Mouse (Mus musculus) lung, adult 18-20 months (tissue): ENCODE data around the gene Calb2.

Experiments
- DNase-seq, 2 experiments: peaks; one replicate each; pipeline ENCODE4 v3.0.0; 2022; ENCODE audit warnings: mixed read lengths in 2 of 2

Calb2 gene

DNA sequence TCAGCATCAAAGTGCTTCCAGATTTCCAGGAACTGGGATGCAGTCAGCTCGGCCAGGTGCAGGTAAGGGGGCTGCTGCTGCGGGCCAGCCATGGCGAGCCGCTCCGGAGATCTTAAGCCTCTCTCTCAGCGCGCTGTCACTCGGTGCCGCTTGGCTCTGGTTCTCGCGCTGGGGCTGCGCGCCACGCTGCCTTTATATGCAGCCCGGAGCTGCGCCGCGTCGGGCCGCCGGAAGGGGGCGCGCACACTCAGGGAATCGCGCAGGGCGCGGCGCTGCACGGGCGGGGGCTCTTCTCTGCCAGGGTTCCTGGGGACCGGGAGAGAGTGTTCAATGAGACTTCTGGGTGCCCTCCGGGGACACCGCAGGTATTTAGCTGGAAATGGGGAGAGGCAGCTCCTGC is at the start of gene Calb2:
Gene Calb2, minus strand, starts transcription at position 165 of the 400 bp plus-strand sequence.
- no peak for DNase-seq

DNA sequence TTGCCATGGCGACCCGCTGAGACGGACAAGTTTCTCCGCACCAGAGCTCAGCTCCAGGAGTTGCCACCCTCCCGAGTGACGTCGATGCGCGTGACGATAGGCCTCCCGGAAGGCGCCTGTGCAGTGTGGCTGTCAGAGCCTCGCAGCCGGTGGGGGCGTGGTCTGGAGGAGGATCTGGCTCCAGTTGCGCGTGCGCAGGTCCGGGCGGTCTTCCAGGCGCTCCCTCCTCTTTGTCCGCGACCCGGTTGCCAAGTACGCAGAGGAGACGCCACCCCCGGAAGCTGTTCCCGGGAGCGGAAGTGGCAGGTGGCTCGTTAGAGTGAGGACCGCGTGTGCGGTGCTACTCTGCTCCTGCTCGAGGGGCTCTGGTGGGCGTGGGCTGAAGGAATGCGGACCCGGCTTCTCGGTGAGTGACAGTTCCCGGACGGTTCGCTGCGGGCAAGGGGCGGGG is 49.7 kb upstream of the Calb2 start:
- peak; percentile 99 to 100 for DNase-seq

DNA sequence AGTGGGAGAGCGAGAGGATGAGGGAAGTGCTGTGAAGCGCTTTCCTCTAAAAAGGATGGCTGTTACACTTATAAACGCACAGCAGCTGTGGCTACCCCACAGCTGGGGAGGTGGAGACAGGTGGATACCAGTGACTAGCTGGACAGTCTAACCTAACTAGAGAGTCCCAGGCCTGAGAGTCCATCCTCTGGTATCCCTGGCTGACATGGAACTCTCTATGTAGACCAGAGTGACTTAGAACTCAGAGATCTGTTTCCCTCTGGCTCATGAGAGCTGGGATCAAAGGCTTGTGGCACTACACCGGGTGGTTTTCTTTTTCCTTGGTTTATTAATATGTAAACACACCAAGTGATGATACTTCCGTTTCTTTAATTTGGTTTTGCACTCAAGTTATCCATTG is 49.2 kb upstream of the Calb2 start:
- DNase-seq: no peak

DNA sequence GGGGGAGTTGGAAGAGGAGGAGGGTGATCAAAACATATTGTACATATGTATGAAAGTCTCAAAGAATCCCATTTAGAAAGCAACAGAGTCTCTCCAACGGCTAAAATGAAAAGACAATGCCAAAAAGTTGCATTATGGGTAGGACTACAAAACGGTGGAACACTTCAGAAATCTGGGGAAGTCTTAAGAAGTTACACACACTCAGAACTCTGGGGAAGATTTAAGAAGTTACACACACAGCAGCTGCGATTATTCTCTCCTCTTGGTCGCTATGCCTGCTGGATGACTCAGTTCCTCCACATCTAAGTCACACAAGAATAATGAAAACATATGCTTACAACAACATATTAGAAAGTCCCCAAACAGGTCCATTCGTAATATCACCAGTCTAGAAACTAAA is 48.2 kb upstream of the Calb2 start:
- DNase-seq: no peak

DNA sequence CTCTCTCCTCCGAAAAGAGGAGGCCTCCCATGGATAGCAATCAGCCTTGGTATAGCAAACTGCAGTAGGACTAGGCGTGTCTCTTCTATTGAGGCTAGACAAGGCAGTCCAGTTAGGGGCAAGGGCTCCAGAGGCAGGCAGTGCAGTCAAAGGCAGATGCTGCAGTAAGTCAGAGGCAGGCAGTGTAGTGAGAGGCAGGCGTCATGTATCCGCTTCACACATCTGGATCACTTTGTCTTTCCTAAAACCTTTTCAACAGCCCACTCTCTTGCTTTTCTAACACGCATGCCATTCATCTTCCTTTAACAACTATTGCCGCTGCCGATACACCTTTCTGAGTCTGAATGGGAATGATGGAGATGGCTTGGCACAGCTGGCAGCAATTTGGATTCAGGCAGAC is 47.4 kb upstream of the Calb2 start, which contains the start of gene Cmtr2:
Gene Cmtr2, plus strand, starts transcription at position 301 of the 400 bp plus-strand sequence.
- DNase-seq: no peak

DNA sequence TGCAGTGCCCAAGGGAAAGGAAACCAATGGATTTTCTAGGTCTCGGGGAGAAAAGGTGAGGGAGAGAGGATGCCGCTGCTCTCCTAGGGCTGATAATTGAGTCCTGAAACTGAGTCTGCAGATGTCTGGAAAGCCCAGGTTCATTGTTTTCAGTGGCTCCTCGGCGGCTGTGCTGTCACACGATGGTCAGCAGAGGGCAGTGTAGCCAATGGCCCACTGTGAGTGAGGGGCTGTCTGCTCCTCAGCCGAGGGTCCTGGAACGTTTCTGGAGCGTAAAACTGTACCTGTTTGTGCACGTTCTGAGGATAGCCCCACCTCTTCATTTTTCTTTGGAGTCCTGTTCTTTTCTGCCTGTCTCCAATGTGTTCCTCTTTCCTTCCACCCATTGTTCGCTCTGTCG is 33.8 kb upstream of the Calb2 start:
- DNase-seq: no peak

DNA sequence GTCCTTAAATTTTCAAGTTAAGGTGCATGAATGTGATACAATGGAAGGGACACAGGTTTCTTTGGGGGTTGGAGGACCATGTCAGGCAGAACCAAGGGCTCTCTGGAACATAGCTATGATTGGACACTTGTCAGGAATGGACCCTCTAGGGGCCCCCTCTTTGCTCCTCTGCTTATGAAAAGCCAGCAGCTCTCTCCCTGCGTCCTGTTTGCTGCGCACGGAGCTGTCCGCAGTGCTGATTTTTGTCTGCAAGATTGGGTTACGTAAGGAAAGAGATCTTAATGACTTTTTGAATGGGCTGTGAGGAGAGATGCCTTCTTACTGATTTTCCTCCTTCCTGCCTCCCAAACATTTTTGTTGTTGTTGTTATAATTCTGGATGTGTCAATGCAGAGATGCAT is 28.7 kb upstream of the Calb2 start:
- DNase-seq: peak in 1 of 2 experiments; percentile 13

DNA sequence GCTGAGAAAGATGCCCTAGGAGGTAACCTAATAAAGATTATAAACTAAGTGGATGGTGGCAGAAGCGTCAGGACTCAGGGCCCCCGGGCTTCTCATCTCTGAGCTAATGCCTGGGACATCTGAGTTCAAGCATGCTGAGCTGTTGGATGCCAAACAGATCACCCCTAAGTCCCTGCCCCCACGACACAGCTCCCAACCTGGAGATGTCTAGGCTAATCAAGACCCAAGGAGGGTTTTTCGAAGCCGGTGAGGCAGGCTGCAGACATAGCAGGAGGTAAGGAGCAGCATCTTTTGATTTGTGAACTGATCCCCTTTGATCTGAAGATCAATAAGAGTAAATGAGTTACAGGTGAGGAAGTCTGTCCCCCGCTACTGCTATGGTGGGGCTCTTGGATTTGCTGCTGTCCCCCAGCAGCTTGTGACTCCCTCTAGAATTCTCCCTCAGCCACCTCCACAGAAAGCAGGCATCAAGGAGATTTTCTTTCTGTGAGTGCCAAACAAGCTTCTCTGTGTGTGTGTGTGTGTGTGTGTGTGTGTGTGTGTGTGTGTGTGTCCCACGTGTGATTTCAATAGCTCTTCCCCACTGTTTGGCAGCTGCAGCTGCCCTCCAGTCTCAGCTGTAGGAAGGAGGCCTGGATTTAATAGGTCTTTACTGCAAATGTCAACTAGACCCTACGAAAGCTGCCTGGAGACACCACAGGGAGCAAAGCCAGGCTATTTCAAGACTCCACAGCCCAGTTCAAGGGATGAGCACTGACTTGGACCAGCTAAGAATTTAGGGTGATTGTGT is 21.1 kb upstream of the Calb2 start:
- DNase-seq: no peak

DNA sequence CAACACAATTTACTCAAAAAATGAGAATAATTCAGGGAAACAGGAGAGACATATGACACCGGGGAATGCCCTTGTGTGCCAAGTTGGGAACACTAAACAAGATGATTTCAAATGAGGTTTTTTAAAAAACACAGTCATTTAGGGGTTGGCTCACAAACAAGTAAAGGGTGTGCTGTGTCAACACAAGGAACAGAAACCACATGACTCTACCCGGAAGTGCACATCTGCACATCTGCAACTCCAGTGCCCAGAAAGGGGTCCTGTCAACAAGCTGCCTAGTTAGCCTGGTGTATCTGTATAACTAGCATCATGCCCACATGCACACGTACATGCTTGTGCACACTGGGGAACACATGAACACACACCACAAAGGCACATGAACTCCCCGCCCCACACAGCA is 17.5 kb upstream of the Calb2 start:
- DNase-seq: no peak

DNA sequence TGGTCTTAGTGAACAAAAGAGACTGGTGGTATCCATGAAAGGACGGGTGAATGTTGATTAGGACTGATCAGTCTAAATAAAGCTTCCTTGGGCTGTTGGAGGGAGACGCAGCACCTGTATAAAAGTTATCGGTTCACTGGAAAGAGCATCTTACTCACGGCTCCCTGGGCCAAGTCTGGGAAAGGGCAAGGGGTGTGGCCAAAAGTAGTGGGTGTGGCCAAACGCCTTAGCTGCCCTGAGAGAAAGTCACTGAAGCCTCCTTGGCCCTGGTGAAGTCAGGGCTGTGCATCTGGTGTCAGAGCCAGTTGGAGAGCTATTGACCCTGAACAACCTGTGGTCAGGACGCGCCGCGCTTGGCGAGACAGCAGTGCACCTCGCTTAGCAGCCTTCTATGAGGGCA is 15.7 kb upstream of the Calb2 start:
- DNase-seq: no peak

DNA sequence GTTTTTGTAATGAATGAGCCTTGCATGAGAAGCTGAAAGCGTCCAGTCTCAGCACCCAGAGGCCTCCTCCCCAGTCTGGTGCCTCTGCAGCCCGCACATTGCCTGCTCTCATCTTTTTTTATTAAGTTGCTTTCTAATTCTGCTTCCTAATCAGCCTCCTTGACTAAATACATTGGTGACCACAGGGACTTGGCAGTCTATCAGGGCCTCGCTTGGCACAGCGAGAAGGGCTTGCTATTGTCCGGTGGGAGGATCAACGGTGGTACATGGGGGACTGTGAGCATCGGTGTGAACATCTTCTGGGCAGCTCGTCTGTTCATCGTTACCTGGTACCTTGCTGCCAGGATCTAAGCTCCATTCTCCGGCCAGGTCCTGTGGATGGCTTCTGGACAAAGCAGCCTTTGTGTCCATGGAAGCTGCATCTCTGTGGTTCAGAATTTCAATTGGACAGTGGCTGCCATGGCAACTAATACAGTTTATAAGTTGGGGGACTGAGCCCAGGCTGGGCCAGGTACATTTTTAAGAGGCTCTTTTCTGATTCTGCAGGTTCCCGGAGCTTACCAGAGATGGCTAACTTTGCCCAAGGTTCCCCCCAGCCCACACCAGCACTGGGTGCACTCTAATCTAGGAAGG is 14.8 kb upstream of the Calb2 start:
- DNase-seq: no peak

DNA sequence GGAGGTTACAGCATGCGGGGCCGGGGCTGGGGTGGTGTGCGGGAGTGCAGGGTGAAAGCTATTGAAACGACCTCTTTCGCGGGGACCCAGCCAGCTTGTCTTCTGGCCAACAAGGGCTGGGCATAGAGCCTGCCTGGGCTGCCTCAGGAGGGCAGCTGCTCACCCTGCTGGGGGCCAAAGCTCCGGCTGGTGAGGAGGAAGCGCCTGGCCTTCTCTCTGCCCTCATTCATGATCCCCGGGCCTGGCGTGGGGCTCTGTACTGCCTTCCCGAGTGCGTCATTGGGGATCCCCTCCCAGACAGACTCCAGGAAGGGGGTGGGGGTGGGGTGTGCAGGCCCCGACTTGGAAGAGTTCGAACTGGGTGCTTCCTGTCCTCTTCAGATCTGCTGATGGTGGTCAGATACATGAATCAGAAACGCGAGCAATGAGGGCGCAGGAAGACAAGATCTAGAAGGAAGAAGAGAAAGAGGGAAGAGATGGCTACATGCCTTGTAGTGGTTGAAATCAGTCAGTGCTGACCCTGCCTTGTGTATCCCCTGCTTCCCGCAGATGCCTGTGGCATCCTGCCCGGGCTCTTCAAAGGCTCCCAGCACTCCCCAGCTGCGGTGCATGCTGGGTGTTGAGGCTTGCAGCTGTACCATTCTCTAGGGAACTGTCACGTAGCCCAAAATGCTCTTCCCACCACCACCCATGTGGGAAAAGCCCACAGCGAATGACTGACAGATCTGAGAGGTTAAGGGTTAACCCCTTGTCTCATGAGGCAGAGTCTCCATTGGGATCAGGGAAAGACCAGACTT is 9.5 kb upstream of the Calb2 start:
- no peak for DNase-seq

DNA sequence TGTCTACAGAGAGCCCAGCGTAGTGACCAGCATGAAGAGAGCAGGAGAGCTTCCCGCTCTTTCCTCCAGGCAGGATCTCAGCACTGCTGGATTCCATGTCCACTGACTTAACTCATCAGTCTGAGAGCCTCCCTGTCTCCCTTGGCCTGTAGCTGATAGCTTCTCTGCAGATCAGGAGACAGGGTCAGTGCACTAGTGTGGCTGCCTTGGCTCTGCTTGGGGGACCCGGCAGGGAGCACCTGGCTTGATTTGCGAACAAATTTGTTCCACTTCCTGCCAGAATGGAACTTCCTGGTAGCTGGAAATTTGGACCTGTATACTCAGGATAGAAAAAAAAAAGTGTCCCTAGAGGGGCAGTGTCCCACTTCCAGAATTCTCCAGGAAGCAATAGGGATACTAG is 6.8 kb upstream of the Calb2 start:
- DNase-seq: no peak

DNA sequence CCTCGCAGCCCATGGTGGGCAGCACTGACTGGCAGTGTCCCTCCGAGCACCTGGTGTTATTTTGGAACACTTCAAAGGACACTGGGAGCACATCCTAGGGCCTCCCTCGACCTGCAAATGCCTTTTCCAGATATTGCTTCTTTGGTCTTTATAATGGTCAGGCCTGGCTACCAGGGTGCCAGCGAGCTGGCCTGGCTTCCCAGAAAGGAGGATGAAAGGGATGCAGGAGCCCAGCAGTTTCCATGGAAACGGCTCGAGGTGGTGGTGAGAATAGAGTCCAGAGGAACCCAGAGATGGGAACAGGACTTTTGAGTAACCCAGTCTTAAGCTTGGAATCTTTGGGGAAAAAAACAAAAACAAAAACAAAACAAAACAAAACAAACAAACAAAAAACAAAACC is 4.2 kb upstream of the Calb2 start:
- DNase-seq: no peak

DNA sequence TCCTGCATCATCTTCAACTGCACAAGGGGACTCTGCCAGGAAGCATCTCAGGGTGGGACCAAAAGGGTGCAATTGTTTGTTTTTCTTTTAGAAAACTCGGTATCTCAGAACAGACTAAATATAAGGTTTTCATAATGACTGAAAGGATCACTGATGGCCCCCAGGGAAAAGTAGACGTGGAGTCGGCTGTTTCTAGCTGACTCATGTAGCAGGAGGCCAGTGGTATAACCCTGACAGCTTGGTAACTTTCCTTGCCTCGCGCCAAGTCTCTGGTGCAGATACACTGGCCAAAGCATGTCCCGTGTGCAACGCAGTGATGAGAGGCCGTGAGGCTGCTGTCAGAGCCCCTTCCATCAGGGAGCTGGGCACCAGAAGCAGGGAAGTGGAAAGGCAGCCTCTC is 1.7 kb downstream of the Calb2 start:
- no peak for DNase-seq

DNA sequence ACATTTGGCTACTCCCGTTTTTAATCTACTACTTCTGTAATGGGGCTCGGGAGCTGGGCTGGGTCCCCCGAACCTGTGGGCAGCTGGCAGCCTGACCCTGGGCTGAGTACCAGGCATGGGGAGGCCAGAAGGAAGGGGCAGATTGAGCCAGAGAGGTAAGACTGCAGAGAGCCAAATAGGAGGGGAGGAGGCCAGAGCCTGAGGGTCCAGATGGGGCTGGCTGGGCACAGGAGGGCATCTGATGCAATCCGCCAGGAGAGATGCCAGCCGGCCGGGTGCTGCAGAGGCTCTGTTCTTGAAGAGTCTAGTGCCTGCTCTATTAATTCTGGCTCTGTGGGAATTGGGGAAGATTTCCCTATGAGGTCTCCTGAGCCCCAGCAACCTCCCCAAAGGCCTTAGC is 6.0 kb downstream of the Calb2 start:
- DNase-seq: no peak

DNA sequence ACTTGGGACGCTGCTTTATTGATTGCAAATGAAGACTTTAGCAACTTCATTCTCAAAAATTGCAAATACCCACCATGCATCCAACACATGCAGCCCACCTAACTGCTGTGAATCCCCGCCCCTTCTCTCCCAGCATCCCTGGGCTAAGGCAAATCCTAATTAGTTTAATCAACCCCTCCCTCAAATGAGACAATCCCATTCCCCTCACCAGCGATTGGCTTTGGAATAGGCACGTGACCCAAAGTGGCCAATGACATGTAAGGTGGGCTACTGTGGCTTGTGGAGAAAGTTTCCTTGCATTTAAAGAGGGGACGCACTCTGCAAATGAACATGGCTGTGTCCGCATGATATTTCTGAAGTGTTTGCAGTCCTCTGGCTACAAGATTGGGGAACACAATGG is 15.1 kb downstream of the Calb2 start:
- no peak for DNase-seq

DNA sequence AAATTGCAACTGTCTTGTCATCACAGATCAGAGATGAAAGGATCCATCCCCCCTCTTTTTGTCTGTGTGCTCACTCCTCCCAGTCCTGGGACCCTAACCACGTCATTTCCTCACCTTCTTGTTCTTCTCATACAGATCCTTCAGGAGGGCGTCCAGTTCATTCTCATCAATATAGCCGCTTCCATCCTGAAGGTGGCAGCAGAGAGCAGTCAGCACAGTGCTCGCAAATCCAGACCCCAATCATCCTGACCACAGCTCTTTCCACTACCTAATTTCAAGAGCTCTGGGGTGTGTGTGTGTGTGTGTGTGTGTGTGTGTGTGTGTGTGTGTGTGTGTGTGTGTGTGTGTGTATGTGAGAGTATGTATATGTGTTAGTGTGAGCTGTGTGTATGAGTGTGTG is 22.5 kb downstream of the Calb2 start:
- peak; percentile 6 to 20 for DNase-seq

DNA sequence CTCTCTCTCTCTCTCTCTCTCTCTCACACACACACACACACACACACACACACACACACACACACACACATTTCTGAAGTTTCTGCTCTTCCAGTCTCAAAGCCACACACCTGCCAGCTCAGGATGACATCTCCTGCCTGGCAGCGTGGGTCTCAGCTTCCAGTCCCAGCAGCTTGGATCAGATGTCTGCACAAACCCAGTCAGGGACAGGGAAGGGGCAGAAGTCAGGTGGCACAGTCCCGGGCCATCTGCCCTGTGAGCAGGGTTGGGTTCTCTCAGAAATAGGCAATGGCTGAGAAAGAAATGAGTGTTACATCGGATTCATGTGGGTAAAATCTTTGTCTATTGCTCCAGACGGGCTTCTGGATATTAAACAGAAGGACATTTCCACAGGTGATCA is 27.2 kb downstream of the Calb2 start:
- DNase-seq: no peak

DNA sequence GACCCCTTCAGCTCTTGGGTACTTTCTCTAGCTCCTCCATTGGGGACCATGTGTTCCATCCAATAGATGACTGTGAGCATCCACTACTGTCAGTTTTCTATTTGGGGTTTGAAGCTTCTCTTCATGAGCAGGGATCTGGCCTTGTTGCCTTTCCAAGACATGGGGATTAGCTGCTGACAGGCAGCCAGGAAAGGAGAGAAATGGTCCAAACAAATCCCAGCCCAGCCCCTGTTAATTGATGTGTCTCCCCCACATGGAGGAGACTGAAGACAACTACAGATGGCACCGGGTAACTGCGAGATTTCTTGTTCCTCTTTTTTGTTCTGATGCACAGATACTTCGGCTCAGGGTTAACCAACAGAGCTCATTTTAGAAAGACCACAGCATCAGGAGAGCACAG is 27.9 kb downstream of the Calb2 start:
- DNase-seq: no peak

DNA sequence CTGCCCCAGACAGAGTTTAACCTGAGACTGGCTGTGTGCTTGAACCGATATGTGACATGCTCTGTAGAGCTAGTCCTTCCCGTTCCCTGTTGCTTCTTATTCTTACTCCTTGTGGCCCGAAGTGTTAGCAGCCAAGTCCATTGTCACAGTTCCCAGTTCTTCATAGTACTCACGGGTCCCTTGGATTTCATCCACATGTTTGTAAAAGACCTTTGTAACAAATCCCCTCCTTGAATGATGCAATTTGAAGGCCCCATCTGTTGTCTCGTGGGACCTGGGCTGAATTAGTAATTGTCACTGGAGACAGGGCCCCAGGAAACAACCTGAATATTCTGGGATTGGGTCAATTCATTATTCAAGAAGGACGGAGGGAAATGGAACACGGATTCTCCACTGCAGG is 32.5 kb downstream of the Calb2 start:
- DNase-seq: no peak

DNA sequence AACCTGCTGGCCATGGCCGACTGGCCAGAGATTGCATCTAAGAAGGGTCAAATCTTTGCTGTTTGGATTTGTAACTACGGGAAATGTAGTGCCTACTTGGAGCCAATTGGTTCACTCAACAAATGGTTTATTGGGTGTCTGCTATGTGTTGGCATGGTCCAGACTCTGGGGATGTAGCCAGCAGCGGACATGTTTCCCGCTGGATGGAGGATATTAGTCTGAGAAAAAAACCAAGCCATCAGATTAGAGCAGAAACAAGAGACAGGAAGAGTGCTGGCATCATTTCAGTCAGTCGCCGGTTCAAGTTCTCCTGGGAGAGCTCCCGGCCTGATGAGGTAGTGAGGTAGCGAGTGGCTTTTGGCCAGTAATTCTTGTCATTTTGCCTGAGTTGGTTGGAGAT is 33.8 kb downstream of the Calb2 start:
- DNase-seq: no peak

DNA sequence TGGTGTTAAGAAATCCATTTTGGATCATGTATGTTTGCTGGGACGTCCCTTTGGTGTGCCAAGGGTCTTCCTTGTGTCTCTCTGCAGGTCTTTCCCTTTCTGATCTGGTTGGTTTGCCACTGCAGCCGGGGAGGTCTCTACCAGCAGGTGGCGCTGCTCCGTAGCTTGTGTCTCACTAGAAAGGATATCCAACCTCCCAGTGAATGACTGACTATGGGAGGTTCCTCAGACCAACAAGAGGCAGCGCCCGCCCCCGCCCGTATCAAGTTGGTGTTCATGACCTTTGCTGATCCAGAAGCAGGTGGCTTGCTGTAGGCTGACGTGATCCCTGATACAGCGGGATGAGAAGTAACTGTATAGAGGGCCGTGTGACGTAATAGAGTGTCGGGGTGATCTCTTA is 37.5 kb downstream of the Calb2 start:
- DNase-seq: peak; percentile 53 to 56

DNA sequence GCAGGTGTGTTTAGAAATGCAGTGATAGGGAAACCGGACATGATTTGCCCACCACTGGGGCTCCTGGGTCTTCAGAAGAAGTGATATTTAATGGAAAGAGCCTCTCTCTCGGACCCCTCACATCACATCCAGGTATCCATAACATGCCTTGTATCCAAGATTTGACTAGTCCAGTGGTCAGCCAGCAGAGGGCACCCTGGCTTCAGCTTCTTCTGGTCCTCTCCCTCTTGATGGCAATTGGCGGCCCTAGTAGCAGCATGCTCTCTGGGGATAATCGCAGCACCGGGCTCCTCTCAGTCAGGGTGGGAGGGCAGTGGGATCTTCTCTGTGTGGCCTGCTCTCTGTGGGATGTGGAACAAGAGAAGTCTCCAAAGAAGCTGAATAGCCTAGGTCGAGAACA is 48.3 kb downstream of the Calb2 start:
- no peak for DNase-seq
